Mouse (Mus musculus) spleen, postnatal 10 days (tissue): ENCODE data around the gene Gm20905.
"Not testable (repeated sequence)": the region's sequence is repeated elsewhere in the genome, so short reads cannot be mapped to it uniquely, and the experiment has no call there.

Experiments used
- DNase-seq, 2 experiments: peaks; one replicate each; pipeline ENCODE4 v3.0.0; 2021 to 2022; ENCODE audit warnings: low spot score in 2 of 2

Gene Gm20905

DNA sequence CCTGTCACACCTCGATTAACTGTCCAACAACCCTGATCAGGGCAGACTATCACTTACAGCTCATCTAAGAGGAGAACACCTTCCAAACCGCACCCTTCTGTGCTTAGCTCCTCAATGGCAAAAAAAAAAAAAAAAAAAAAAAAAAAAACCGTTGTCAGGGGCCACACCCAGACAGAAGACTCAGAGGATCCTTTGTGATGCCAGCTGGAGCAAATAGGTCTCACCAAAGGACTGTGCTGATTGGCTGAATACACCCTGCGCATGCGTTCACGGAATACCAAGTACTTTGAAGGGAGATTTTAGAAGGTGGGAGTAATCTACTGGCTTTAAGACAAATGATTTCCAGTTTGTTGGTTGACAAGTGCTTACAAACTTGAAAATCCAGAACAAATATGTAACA is at the start of gene Gm20905:
Gene Gm20905, minus strand, starts transcription at position 101 of the 400 bp plus-strand sequence.
- not testable (repeated sequence) for DNase-seq
